Mouse (Mus musculus) liver, embryonic 14.5 days (tissue): ENCODE data around the gene Sfi1. TPM values are rescaled to one million over a fixed set of nuclear protein-coding genes. Genes with fewer than 3 reads are reported as not detected.
"Not testable (repeated sequence)": the region's sequence is repeated elsewhere in the genome, so short reads cannot be mapped to it uniquely, and the experiment has no call there.

Experiments
- ATAC-seq: fragments of 200-750 bp; cut with Nextera tagmentation; 2 replicates; pipeline ENCODE4 v1.8.0; 2017; ENCODE audit warnings: moderate number of reproducible peaks, mild to moderate bottlenecking, moderate library complexity; ENCODE audit not compliant: insufficient read depth
- DNase-seq, 3 experiments: peaks; one replicate each; pipeline ENCODE4 v3.0.0-alpha.2; 2012 to 2013; ENCODE audit warnings: low read depth in 3 of 3, low spot score in 3 of 3
- H3K27ac ChIP-seq: fragments of 300-500 bp; sonication (generic); 2 replicates; pipeline ENCODE4 v1.5.1; 2014; ENCODE audit warnings: moderate library complexity, mild to moderate bottlenecking, control low read depth, inconsistent platforms
- H3K27me3 ChIP-seq: fragments of 300-500 bp; sonication (generic); 2 replicates; pipeline ENCODE4 v1.6.1; 2014; ENCODE audit warnings: mild to moderate bottlenecking, low read length, moderate library complexity; ENCODE audit not compliant: control insufficient read depth, insufficient read depth
- H3K36me3 ChIP-seq: fragments of 300-500 bp; sonication (generic); replicated peaks from 2 replicates; pipeline ENCODE4 v1.6.1; 2014; ENCODE audit warnings: low read depth; ENCODE audit not compliant: control insufficient read depth, insufficient read depth
- H3K4me1 ChIP-seq, 2 experiments: fragments of 200-500 bp in 1 of 2; fragments of 300-500 bp in 1 of 2; sonication (generic) in 1 of 2; replicated peaks; 2 replicates each; pipeline ENCODE4 v1.6.1; 2012 to 2014; ENCODE audit warnings: antibody characterized with exemption in 1 of 2, inconsistent platforms in 1 of 2, low read length in 1 of 2; ENCODE audit not compliant: control insufficient read depth in 2 of 2, insufficient read depth in 2 of 2
- H3K4me2 ChIP-seq: fragments of 300-500 bp; sonication (generic); 2 replicates; pipeline ENCODE4 v1.6.1; 2014; ENCODE audit warnings: low read depth, mild to moderate bottlenecking, control low read depth, moderate library complexity
- H3K4me3 ChIP-seq, 2 experiments: fragments of 200-500 bp in 1 of 2; fragments of 300-500 bp in 1 of 2; sonication (generic) in 1 of 2; 2 replicates each; pipeline ENCODE4 v1.5.1; 2012 to 2014; ENCODE audit warnings: low read depth in 2 of 2, low read length in 2 of 2, mild to moderate bottlenecking in 2 of 2, control low read depth in 1 of 2, inconsistent platforms in 1 of 2, moderate library complexity in 1 of 2; ENCODE audit not compliant: insufficient read depth in 1 of 2
- H3K9ac ChIP-seq: fragments of 300-500 bp; sonication (generic); replicated peaks from 2 replicates; pipeline ENCODE4 v1.6.1; 2014; ENCODE audit warnings: mild to moderate bottlenecking, control low read depth, moderate library complexity
- H3K9me3 ChIP-seq: fragments of 300-500 bp; sonication (generic); 2 replicates; pipeline ENCODE4 v1.6.1; 2016; ENCODE audit warnings: low read length, mixed read lengths; ENCODE audit not compliant: control insufficient read depth
- CTCF ChIP-seq: IDR thresholded peaks from 2 replicates; pipeline ENCODE4 v1.5.1; 2016; ENCODE audit warnings: antibody characterized with exemption, low read depth, control low read depth
- EP300 ChIP-seq: IDR thresholded peaks from 2 replicates; pipeline ENCODE4 v1.6.1; 2016; ENCODE audit warnings: antibody characterized with exemption, low read depth
- WGBS: fragments of 180-500 bp; shearing (Covaris S2); extraction: QIAGEN DNeasy Blood & Tissue Kit; methylation state at CpG from one replicate; pipeline ENCODE4 v1.1.7; 2014; ENCODE audit not compliant: insufficient replicate concordance; 5-methylcytosine and 5-hydroxymethylcytosine counted together
- polyA plus RNA-seq, 2 experiments: library from polyadenylated mRNA; depleted of rRNA in 1 of 2; stranded (reverse) in 1 of 2; unstranded in 1 of 2; fragments of >200 nt; fragmentation: Nextera tagmentation in 1 of 2; extraction: Ambion mirVana in 1 of 2; gene quantifications; 2 replicates each; pipeline versions ENCODE4 v1.2.1 to v1.2.3; 2012 to 2014

The Sfi1 gene
- polyA plus RNA-seq, 2 experiments, result 1.7 to 5.4 TPM

- TF ChIP-seq EP300 (no peak), CTCF (no peak)
- Histone ChIP-seq H3K9me3 (peaks cover 35% of the 10 kb centered on the region), H3K4me3 (no peak overlapping the region), H3K27me3 (no peaks in the 10 kb centered on the region; the same call in 1 of the 2 replicates), H3K9ac (no peak overlapping the region), H3K27ac (no peak overlapping the region), H3K36me3 (peaks cover 4% of the 10 kb centered on the region), H3K4me2 (no peak overlapping the region), H3K4me1 (no peaks in the 10 kb centered on the region)
- WGBS, result 59% methylated on average over 7 of the region's 7 CpGs
- DNase-seq (no peak), ATAC-seq (no peak)
These were observed 89.6 kb downstream of the Sfi1 start for GRCm38 (mm10) chr11:3103619-3104164.

DNA sequence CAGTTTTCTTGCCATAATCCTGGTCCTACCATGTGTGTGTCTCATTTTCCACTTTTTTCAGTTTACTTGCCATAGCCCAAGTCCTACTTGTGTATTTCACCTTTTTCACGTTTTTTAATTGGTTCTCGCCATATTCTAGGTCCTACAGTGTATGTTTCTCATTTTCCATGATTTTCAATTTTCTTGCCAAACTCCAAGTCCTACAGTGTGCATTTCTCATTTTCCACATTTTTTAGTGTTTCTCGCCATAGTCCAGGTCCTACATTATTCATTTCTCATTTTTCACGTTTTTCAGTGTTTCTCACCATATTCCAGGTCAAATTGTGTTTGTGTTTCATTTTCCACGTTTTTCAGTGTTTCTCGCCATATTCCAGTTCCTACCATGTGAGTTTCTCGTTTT, 90.6 kb downstream of the Sfi1 start:
- not testable (repeated sequence) for H3K27me3 ChIP-seq, H3K4me1 ChIP-seq, H3K36me3 ChIP-seq, H3K4me3 ChIP-seq, ATAC-seq, H3K9ac ChIP-seq, DNase-seq, H3K27ac ChIP-seq, H3K4me2 ChIP-seq
- 60% methylated on average over 7 of the region's 7 CpGs for WGBS
- peaks cover 35% of the 10 kb centered on the region for H3K9me3 ChIP-seq

DNA sequence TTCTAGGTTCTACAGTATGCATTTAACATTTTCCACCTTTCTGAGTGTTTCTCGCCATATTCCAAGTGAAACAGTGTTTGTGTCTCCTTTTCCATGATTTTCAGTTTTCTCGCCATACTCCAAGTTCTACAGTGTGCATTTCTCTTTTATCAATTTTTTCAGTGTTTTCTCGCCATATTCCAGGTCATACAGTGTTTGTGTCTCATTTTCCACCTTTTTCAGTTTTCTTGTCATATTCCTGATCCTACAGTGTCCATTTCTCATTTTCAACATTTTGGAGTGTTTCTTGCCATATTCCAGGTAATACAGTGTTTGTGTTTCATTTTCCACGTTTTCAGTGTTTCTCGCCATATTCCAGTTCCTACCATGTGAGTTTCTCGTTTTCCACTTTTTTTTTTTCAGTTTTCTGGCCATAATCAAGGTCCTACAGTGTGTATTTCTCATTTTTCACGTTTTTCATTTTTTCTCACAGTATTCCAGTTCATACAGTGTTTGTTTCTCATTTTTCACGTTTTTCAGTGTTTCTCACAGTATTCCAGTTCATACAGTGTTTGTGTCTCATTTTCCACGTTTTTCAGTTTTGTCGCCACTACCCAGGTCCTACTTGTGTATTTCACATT, 91.3 kb downstream of the Sfi1 start:
- peaks cover 4% of the 10 kb centered on the region for H3K36me3 ChIP-seq
- no peak for TF ChIP-seq CTCF
- TF ChIP-seq EP300, result no peak
- H3K4me1 ChIP-seq, result no peaks in the 10 kb centered on the region
- H3K9ac ChIP-seq, result no peak overlapping the region
- no peaks in the 10 kb centered on the region; the same call in 1 of the 2 replicates for H3K27me3 ChIP-seq
- H3K4me3 ChIP-seq, result no peak overlapping the region
- 55% methylated on average over 10 of the region's 10 CpGs for WGBS
- DNase-seq, result no peak
- ATAC-seq, result 0 out of 2 replicates have a peak, but pooled peaks have one; percentile 14
- H3K9me3 ChIP-seq, result peaks cover 35% of the 10 kb centered on the region
- no peak overlapping the region for H3K4me2 ChIP-seq
- H3K27ac ChIP-seq, result no peak overlapping the region; the same call in 1 of the 2 replicates

GRCm38 (mm10) chr11:3101072-3101874, 92.0 kb downstream of the Sfi1 start:
- H3K4me3 ChIP-seq, result no peak overlapping the region
- H3K27me3 ChIP-seq, result no peaks in the 10 kb centered on the region; the same call in 1 of the 2 replicates
- H3K27ac ChIP-seq, result no peak overlapping the region; the same call in 1 of the 2 replicates
- no peak for TF ChIP-seq EP300
- no peak for TF ChIP-seq CTCF
- H3K9ac ChIP-seq, result no peak overlapping the region
- peak; percentile 18; the same call in 1 of the 2 replicates for ATAC-seq
- WGBS, result 68% methylated on average over 25 of the region's 25 CpGs
- no peak for DNase-seq
- H3K9me3 ChIP-seq, result peaks cover 35% of the 10 kb centered on the region
- H3K36me3 ChIP-seq, result peaks cover 4% of the 10 kb centered on the region
- no peak overlapping the region for H3K4me2 ChIP-seq
- no peaks in the 10 kb centered on the region for H3K4me1 ChIP-seq

DNA sequence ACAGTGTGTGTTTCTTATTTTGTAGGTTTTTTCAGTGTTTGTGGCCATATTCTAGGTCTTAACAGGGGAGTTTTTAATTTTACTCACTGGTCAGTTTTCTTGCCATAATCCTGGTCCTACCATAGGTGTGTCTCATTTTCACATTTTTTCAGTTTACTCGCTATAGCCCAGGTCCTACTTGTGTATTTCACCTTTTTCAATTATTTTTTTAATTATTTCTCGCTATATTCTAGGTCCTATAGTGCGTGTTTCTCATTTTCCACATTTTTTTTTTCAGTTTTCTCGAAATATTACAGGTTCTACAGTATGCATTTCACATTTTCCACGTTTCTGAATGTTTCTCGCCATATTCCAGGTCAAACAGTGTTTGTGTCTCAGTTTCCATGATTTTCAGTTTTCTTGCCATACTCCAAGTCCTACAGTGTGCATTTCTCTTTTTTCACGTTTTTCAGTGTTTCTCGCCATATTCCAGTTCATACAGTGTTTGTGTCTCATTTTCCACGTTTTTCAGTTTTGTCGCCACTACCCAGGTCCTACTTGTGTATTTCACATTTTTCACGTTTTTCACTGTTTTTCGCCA, 93.1 kb downstream of the Sfi1 start:
- H3K36me3 ChIP-seq, H3K4me3 ChIP-seq, H3K27me3 ChIP-seq, H3K4me2 ChIP-seq, H3K9ac ChIP-seq, H3K27ac ChIP-seq, H3K4me1 ChIP-seq: not testable (repeated sequence)
- peak; percentile 21; the same call in 1 of the 2 replicates for ATAC-seq
- H3K9me3 ChIP-seq, result peaks cover 35% of the 10 kb centered on the region
- WGBS, result 64% methylated on average over 12 of the region's 12 CpGs
- DNase-seq, result peak; percentile 64 to 70 (median 65)

Other genes with a start within 250 kb of the Sfi1 start
- 33.2 and 35.9 TPM in 2 replicates for gene Eif4enif1, start 8.9 kb upstream of the Sfi1 start, polyA plus RNA-seq (2012; rRNA removed)
- gene Eif4enif1, start 8.9 kb upstream of the Sfi1 start, polyA plus RNA-seq (2014; fragmentation: Nextera tagmentation; extraction: Ambion mirVana), result 20.9 and 22.3 TPM in 2 replicates
- 24.6 and 38.4 TPM in 2 replicates for gene Drg1, start 73.0 kb upstream of the Sfi1 start, polyA plus RNA-seq (2012; rRNA removed)
- 112 and 118 TPM in 2 replicates for gene Drg1, start 73.0 kb upstream of the Sfi1 start, polyA plus RNA-seq (2014; fragmentation: Nextera tagmentation; extraction: Ambion mirVana)
- 15.2 and 16.2 TPM in 2 replicates for gene Patz1, start 95.4 kb upstream of the Sfi1 start, polyA plus RNA-seq (2012; rRNA removed)
- gene Patz1, start 95.4 kb upstream of the Sfi1 start, polyA plus RNA-seq (2014; fragmentation: Nextera tagmentation; extraction: Ambion mirVana), result 11.6 and 12.7 TPM in 2 replicates
- gene Pik3ip1, start 136.9 kb upstream of the Sfi1 start, polyA plus RNA-seq (2012; rRNA removed), result 0.79 and 0.96 TPM in 2 replicates
- 0.42 and 0.94 TPM in 2 replicates for gene Pik3ip1, start 136.9 kb upstream of the Sfi1 start, polyA plus RNA-seq (2014; fragmentation: Nextera tagmentation; extraction: Ambion mirVana)
- 7.1 and 7.4 TPM in 2 replicates for gene Limk2, start 215.7 kb upstream of the Sfi1 start, polyA plus RNA-seq (2012; rRNA removed)
- 7.0 and 9.5 TPM in 2 replicates for gene Limk2, start 215.7 kb upstream of the Sfi1 start, polyA plus RNA-seq (2014; fragmentation: Nextera tagmentation; extraction: Ambion mirVana)